Mouse (Mus musculus) CH12.LX (cell line): Measurements from ENCODE around the gene Atxn10.

ENCODE experiments used
- NRF1 ChIP-seq: IDR thresholded peaks from 2 replicates; pipeline ENCODE4 v1.6.1; 2014; ENCODE audit warnings: low read depth, mild to moderate bottlenecking, inconsistent platforms, low read length, improper control_type of control experiment, moderate library complexity
- POLR2A ChIP-seq: IDR thresholded peaks from 2 replicates; pipeline ENCODE4 v1.6.1; 2011; ENCODE audit warnings: low read depth, mild to moderate bottlenecking, improper control_type of control experiment, low read length
- RCOR1 ChIP-seq: conservative IDR thresholded peaks from 2 replicates; pipeline ENCODE4 v1.6.1; 2012; ENCODE audit warnings: low read depth, mild to moderate bottlenecking, inconsistent platforms, low read length, improper control_type of control experiment

DNA sequence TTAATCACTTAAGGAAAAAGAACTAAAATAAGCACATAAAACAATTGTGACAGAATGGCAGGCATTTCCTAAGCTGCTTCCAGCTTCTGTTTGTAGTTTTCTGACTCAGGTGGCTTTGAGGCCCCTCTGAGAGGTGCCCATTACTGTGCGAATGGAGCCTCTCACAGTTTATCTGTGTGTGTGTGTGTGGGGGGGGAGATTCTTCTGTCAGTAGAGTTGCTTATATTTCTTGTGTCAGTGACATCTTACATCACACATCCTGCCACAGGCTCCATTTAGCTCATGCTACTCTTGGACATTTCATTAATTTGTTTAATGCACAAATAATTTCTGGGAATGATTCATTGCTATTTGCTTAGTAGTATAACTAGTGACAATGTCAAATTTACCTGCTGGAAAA lies 70.8 kb downstream of the Atxn10 start:
- TF ChIP-seq POLR2A (no peak), RCOR1 (no peak), NRF1 (no peak)
